Mouse (Mus musculus) left cerebral cortex, postnatal 4 days (tissue): Measurements from ENCODE around the gene Pdha1. TPM values are rescaled to one million over a fixed set of nuclear protein-coding genes. Genes with fewer than 3 reads are reported as not detected.

Experiments
- total RNA-seq, 2 experiments: library from RNA; stranded (reverse); gene quantifications; 2 replicates each; pipeline ENCODE4 v1.2.3; 2021

The Pdha1 gene
- total RNA-seq, 2 experiments from 2014 or later = 210 to 214 TPM

Other genes starting within 250 kb of the Pdha1 start
- 1 to 10 TPM; 1.4 to 2.0 TPM for gene Map3k15, start 150.0 kb downstream of the Pdha1 start, total RNA-seq